Mouse (Mus musculus): ENCODE measurements around the gene Tbc1d2. TPM values are rescaled to one million over a fixed set of nuclear protein-coding genes. Genes with fewer than 3 reads are reported as not detected.

Tbc1d2 gene
- polyA plus RNA-seq, 1 experiment, result 3.3 TPM

GRCm38 (mm10) chr4:46562037-46562436, 88.0 kb downstream of the Tbc1d2 start:
- H3K4me1 ChIP-seq (ENCODE audit: control insufficient read depth, insufficient read depth, low read length), result peaks cover 58% of the 10 kb centered on the region
- no peak for TF ChIP-seq POLR2A (IDR thresholded peaks at IDR 0.05; ENCODE audit: borderline replicate concordance, low read depth, low read length)
- TF ChIP-seq CTCF (IDR thresholded peaks at IDR 0.05; ENCODE audit: low read depth, low read length), result no peak
- no peak overlapping the region for H3K27ac ChIP-seq (ENCODE audit: insufficient read depth, low read depth, low read length)
- H3K4me3 ChIP-seq (ENCODE audit: insufficient read depth, low read length), result no peak overlapping the region

- no peak overlapping the region for H3K4me3 ChIP-seq (ENCODE audit: insufficient read depth, low read length)
- TF ChIP-seq CTCF (IDR thresholded peaks at IDR 0.05; ENCODE audit: low read depth, low read length) (no peak), POLR2A (IDR thresholded peaks at IDR 0.05; ENCODE audit: borderline replicate concordance, low read depth, low read length) (no peak)
- peaks cover 60% of the 10 kb centered on the region for H3K4me1 ChIP-seq (ENCODE audit: control insufficient read depth, insufficient read depth, low read length)
- no peak overlapping the region for H3K27ac ChIP-seq (ENCODE audit: insufficient read depth, low read depth, low read length)
Observed at GRCm38 (mm10) chr4:46560069-46560705, 89.8 kb downstream of the Tbc1d2 start.

- peaks cover 57% of the 10 kb centered on the region for H3K4me1 ChIP-seq (ENCODE audit: control insufficient read depth, insufficient read depth, low read length)
- TF ChIP-seq POLR2A (IDR thresholded peaks at IDR 0.05; ENCODE audit: borderline replicate concordance, low read depth, low read length) (no peak), CTCF (IDR thresholded peaks at IDR 0.05; ENCODE audit: low read depth, low read length) (no peak)
- H3K27ac ChIP-seq (ENCODE audit: insufficient read depth, low read depth, low read length), result no peak overlapping the region
- H3K4me3 ChIP-seq (ENCODE audit: insufficient read depth, low read length), result peak overlapping the region; percentile 2; the same call in 1 of the 2 replicates
Observed at GRCm38 (mm10) chr4:46558672-46559667, 91.0 kb downstream of the Tbc1d2 start.

GRCm38 (mm10) chr4:46556933-46557332, 93.1 kb downstream of the Tbc1d2 start:
- TF ChIP-seq CTCF (IDR thresholded peaks at IDR 0.05; ENCODE audit: low read depth, low read length), result no peak
- no peak for TF ChIP-seq POLR2A (IDR thresholded peaks at IDR 0.05; ENCODE audit: borderline replicate concordance, low read depth, low read length)
- Histone ChIP-seq H3K4me1 (ENCODE audit: control insufficient read depth, insufficient read depth, low read length) (peaks cover 65% of the 10 kb centered on the region), H3K4me3 (ENCODE audit: insufficient read depth, low read length) (no peak overlapping the region), H3K27ac (ENCODE audit: insufficient read depth, low read depth, low read length) (no peak overlapping the region)

GRCm38 (mm10) chr4:46555762-46556161, 94.2 kb downstream of the Tbc1d2 start:
- Histone ChIP-seq H3K4me1 (ENCODE audit: control insufficient read depth, insufficient read depth, low read length) (peaks cover 67% of the 10 kb centered on the region), H3K27ac (ENCODE audit: insufficient read depth, low read depth, low read length) (peak overlapping the region; percentile 74), H3K4me3 (ENCODE audit: insufficient read depth, low read length) (no peak overlapping the region)
- TF ChIP-seq POLR2A (IDR thresholded peaks at IDR 0.05; ENCODE audit: borderline replicate concordance, low read depth, low read length) (no peak), CTCF (IDR thresholded peaks at IDR 0.05; ENCODE audit: low read depth, low read length) (no peak)

Other genes starting within 250 kb of the Tbc1d2 start
- gene Hemgn, start 236.7 kb downstream of the Tbc1d2 start, polyA plus RNA-seq (2012; ENCODE audit: insufficient read depth, insufficient read length, missing spikeins), result not detected in 2 replicates
- gene Anp32b, start 199.3 kb downstream of the Tbc1d2 start, polyA plus RNA-seq (2012; ENCODE audit: insufficient read depth, insufficient read length, missing spikeins), result 204 and 219 TPM in 2 replicates
- gene Nans, start 161.0 kb downstream of the Tbc1d2 start, polyA plus RNA-seq (2012; ENCODE audit: insufficient read depth, insufficient read length, missing spikeins), result 41.8 and 43.4 TPM in 2 replicates
- gene Trim14, start 114.1 kb downstream of the Tbc1d2 start, polyA plus RNA-seq (2012; ENCODE audit: insufficient read depth, insufficient read length, missing spikeins), result 41.5 and 58.1 TPM in 2 replicates
- 53.0 and 59.7 TPM in 2 replicates for gene Coro2a, start 48.0 kb downstream of the Tbc1d2 start, polyA plus RNA-seq (2012; ENCODE audit: insufficient read depth, insufficient read length, missing spikeins)